Mouse (Mus musculus) myocyte (in vitro differentiated cells): ENCODE data around the gene Plxnb2.

Experiments
- POLR2A ChIP-seq: IDR thresholded peaks from one replicate; pipeline ENCODE4 v1.6.1; 2011; ENCODE audit warnings: low read depth, mild to moderate bottlenecking, control low read depth, moderate library complexity; ENCODE audit not compliant: insufficient read length
- POLR2AphosphoS2 ChIP-seq: IDR thresholded peaks from one replicate; pipeline ENCODE4 v1.6.1; 2011; ENCODE audit warnings: low read depth, control low read depth; ENCODE audit not compliant: insufficient read length
- USF1 ChIP-seq: IDR thresholded peaks from one replicate; pipeline ENCODE4 v1.6.1; 2011; ENCODE audit warnings: low read depth, mild to moderate bottlenecking, control low read depth, moderate library complexity

DNA sequence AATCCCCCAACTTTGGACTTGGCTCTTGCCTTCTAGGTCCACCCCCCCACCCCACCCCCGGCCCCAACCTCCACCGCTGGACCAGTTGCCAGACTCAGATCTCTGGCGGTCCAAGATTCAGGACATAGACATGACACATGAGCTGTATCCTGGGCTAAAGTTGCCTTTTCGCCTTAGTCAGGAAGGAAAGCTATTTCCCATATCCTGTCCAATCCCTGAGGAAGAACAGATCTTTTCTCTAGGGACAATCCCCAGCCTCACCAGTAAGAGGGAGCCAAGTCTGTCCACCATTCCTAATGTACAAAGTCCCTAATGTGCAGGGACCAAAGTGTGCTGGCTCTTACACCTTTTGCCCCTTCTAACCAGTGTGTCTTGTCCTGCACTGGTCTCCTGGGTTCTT is 38.7 kb downstream of the Plxnb2 start:
- TF ChIP-seq USF1, result no peak
- TF ChIP-seq POLR2A, result no peak
- TF ChIP-seq POLR2AphosphoS2, result no peak
